Mouse (Mus musculus) lung, postnatal 25 days (tissue): Measurements from ENCODE around the gene Polr2e.
A peak's percentile ranks its signal among the peaks of the same experiment; 100 is the strongest.

ENCODE experiments used
- DNase-seq: peaks from one replicate; pipeline ENCODE4 v3.0.0; 2022; ENCODE audit warnings: low spot score

Gene Polr2e

DNA sequence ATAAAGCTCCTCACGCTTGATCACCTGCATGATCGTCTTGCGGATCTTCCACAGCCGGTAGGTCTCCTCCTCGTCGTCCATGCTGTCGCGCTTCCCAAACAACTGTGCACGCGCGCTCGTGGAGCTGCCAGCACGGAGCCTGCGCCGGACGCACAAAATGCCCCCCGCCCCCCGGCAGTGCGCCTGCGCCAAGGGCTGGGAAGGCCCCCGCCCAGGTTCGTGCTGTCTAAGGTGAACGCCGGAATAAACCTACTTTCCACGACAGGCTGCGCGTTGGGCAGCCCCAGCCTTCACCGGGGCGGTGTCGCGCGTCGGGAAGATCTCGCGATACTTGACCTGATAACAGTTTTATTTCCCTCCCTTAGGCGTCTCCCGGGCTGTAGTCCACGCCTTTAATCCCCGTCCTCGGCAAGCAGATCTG, at the start of gene Polr2e:
Polr2e (minus strand) TSS at position 237 of the 421 bp plus-strand sequence.
- peak; percentile 98 for DNase-seq

DNA sequence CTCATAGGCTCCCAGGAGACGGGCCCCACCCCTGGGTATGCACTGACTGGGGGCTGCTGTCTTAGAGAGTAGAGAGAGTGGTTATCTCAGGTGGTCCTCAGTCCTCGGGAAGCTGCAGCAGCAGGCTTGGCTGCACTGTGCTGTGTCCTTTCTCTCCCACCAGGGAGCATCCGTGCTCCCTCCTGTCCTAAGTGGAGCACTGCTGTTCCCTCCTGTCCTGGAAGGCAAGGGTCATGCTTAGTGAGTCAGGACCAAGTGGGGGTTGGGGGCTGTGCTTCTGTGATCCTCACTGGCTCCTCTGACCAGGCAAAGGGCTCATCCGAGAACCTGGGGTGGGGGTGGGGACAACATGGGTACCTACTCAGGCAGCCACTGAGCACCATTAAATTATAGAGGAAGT, 49.6 kb upstream of the Polr2e start:
- no peak for DNase-seq

- no peak for DNase-seq
These were observed 47.9 kb upstream of the Polr2e start for GRCm38 (mm10) chr10:80087483-80087882.

- DNase-seq = no peak
These were observed 47.3 kb upstream of the Polr2e start for GRCm38 (mm10) chr10:80086847-80087246.

DNA sequence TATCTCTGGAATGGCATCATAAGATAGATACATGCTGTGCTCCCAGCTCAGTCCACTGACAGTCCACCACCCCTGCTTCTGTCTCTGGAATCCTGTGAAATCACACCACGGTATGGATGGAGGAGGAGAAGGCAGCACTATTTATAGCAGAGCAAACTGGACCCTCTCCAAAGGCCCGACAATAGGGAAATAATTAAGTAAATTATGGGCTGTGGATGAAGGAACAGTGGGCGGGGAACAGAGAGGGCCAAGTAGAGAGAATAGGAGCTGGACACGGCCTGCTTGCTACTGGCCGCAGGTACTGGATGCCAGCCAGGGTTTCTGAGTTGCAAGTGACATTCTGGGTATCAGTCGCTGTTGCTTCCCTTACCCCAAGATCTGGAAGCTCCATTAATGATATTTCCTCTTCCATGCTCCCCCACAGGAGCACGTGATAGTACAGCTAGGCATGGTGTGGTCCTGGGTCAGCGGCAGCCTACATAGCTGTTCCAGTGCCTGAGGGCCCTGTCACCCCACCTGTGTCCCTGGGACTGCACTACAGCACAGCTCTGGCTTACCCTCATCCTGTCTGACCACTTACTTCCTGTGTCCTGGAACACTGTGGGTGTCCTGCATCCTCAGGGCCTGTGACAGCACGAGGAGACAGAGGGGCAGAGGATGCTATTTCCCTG, 45.4 kb upstream of the Polr2e start:
- peak; percentile 65 for DNase-seq

DNA sequence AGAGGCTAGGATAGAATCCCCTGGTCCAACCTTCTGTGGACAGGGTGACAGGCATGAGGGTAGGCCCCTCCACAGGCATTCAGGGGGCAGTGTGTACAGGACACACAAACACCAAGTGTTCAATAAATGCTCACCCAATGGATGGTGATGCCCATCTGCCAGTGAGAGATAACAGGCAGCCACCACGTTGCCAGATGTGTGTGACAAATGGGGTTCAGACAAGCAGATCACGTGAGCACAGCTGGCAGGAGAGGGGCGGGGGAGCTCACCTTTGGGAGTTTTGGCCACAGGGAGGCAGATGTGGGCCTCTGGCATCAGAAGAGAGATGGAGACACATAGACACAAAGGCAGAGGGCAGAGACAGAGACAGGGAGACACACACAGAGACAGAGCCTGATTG, 41.5 kb upstream of the Polr2e start:
- DNase-seq = no peak

DNA sequence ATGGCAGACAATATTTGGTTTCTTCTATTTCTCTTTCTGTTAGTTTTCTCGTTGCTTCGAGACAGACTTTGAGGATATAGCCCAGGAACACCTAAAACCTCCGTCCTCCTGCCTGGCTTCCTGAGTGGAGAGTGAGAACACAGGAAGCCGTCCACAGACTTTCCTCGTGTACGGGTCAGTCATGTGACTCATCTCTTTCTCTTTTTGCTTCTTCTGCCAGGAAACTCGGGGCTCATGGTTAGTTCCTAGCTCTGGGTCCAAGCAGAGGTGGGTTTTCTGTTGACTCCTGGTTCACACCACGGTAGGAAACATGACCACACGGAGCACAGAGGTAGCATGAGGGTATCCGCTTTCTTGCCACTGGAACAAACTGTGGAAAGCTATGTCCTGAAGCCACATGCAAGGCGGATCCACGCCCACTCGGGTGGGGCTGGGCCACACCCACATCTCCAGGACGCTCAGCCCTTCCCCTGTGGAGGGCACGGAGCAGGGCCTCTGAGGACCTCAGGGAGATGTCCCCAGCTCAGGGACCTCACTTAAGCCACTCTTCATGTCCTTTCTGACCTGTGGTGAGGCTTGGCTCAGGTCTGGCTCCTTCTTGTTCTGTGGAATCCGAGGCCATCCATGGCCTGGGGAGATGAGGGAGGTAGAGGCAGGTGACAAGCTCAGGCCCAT, 40.9 kb upstream of the Polr2e start:
- no peak for DNase-seq

DNA sequence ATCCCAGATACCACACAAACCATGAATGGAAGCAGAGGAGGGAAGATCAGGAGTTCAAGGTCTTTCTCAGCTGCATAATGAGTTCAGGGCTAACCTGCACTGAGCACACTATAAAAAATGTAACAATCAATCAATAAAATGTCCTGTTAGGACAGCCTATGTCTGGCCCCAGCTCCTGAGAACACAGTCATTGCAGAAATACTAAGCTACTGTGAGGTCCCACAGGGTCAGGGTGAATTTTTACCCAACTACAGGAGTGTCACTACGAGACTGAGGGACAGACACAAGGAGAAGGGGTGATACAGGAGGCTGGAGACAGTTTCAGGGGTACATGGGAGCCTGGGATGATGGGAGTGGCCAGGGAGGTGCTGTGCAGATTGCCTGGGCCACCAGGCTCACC, 38.8 kb upstream of the Polr2e start:
- DNase-seq = no peak

DNA sequence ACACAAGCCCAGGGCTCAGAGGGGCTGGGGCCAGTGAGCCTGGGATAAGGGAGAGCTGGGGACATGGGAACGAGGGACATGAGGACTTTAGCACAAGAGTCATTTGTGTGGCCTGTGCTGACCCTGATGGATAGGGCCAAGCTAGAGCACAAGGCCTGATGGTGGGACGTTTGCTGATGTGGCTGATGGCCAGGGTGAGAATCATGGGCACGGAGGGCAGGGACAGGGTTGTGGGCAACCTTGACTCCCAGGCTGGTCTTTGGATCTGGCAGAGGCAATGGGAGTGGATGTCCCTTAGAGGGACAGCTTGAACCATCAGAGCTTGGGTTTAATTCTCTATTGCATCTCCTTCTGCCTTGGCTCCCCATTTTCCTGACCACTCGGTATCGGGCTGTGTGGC, 37.7 kb upstream of the Polr2e start:
- no peak for DNase-seq

DNA sequence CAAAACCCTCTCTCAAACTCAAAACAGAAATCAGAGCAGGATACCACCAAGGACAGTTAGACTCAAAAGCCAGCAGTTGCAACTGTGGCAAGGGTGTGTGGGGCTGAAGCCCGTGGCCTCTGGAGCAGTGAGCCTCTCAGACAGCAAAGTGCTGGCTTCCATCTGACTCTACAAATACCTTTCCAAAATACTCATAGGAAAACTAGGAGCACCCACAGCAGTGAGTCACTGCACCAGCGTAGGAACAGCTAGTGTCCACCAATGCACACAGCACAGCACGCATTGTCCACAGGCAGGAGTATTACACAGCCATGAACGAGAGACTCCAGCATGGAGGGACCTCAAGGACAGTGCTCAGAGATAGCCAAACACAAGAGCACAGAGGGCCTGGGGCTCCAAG, 36.8 kb upstream of the Polr2e start:
- no peak for DNase-seq

GRCm38 (mm10) chr10:80075924-80076323, 36.3 kb upstream of the Polr2e start:
- DNase-seq = no peak

DNA sequence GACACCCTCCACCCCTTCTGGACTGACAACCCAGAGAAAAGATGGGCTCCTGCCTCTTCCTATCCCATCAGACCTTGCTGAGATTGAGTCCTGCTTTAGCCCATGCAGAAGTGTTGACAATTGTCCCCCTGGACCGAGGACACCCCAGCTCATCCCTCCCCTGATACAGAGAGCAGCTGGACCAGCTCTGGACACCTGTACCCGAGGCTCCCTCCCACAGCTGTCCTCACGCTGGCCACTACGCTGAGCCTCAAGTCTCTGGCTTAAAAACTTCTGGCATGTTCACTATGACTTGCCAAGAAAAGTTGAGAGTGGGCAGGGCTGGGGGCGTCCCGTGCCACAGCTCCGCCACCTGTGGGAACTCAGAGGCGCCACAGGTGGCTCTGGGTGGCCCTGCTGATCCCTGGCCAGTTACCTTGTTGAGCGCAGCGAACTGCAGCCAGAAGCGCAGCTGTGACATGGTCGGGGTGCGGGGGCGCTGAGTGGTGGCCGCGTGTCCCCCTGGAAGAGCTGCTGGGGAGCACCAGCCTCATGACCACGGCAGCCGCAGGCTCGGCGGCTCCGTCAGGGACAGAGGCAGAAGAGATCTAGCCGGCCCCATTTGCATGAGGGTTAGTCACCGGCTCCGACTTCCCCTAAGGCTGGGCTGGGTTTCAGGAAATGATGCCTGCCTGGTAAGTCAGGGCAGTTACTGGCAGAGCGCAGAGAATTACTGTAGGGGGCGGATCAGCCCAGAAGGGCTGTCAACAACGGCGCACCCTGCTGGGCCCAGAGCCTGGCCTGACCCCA, 35.4 kb upstream of the Polr2e start:
- peak; percentile 95 for DNase-seq

GRCm38 (mm10) chr10:80072623-80073489, 33.3 kb upstream of the Polr2e start:
- DNase-seq = no peak

- no peak for DNase-seq
These were observed 31.9 kb upstream of the Polr2e start for GRCm38 (mm10) chr10:80071516-80071900.

DNA sequence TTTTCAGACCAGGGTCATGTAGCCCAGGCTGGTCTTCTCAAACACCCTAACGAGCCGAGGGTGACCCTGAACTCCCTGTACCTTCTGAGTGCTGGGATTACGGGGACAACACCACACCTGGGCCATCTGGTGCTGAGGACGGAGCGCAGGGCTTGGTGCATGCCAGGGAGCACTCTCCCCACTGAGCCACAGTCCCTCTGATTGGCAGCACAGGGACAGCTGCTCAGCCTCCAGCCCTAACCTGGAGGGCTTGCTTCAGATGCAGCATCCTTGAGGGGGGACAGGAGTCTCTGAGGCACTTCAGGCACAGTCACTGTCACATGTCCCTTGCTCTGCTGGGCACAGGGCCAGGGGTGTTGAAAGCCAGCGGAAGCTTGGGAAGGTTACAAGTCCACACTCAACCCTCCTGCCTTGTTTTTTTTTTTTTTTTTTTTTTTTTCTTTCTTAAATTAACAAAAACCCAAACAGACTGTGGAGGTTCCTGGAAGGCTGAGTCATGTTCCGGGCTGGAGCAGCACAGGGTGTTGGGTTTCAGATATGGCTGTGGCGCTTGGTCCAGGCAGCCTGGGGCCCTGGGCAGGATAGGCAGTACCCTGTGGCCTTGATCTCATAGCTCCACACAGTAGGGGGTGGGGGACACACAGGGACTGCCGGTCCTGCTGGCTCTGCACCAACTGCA, 31.4 kb upstream of the Polr2e start:
- DNase-seq = peak; percentile 88

DNA sequence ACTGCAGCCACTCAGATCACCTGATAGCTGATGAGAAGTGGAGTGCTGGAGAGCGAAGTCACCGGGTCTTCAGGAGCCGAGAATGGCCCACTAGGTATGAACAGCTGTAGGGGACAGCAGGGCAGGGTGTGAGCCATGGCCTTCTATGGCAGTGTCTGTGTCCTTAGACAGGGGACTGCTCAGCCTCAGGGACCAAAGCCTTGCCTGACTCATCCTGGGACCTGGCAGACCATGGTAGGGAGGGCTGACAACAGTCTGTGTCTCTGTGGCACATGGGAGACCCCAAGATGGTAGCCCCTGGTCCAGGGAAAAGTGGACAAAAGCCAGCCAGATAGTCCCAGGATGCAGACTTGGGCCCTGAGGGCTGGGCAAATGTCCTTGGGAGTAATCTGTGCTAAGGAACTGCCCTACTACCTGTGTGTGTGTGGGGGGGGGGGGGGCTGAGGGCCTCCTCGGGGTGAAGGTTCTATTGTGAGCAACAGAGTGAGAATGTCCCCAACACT, 30.4 kb upstream of the Polr2e start:
- no peak for DNase-seq

DNA sequence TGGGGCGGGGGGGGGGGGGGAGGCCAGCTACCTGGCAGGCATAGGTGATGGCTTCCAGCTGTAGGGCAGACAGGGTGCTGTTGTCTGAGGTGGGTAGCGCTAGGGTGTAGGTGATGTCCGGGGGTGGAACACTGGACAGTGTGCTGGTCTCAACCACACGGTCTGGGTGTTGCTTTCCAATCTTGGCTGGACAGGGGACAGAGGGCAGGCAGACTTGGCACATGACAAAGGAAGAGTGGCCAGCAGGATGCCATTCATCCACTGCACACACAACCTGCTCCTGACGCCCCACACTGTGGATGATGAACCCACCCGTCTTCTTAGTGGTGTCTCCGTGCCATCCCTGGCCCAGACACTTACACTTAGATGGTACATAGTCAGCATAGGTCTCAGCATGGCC, 29.7 kb upstream of the Polr2e start:
- no peak for DNase-seq

GRCm38 (mm10) chr10:80063877-80064650, 24.5 kb upstream of the Polr2e start:
- no peak for DNase-seq

DNA sequence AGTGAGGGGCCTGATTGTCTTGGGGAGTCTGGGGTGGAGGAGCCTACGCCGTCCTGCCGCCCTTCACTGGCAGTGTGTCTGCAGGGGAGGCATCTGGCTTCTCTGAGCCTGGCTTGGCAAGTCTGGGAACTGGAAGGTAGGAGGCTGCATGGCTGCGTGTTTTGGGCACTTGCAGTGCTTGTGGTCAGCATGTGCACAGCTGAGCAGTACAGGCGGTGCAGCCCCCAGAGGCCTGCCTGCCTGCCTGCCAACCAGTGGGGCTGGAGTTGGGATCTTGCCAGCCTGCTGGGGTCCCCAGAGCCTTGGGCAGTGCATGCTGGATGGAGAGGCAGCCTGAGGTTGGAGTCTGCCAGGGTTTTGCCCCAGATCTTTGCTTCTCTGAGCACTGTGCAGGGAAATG, 23.5 kb upstream of the Polr2e start:
- no peak for DNase-seq

DNA sequence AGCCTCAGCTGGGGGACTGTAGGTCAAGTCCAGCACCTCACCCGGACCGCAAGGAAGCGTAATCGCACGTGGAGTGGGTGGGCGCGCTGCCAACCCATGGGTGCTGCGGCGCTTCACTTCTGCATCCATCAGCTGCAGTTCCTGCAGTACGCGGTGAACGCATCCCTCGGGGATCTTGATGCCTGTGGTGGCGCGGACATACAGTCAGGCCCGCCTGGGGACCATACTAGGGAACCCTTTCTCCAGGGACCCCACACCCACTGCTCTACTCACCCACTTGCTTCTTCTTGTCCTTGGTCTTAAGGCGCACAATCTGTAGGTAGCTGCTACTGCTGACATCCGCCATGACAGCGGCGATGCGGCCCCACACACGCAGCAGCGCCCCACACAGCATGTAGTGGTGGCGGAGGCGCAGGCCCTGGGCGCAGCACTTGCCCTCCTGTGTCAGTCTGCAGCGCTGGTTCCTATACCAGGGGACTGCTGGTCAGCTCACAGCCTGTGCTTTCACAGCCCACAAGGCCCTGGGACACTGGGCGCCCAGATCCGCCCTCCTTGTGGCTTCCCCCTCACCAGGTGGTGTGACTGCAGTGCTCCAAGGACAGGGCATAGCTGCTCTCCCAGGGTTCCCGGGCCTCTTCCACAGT, 18.2 kb upstream of the Polr2e start:
- no peak for DNase-seq
